Mouse (Mus musculus): ENCODE data around the gene Zfp609. TPM values are rescaled to one million over a fixed set of nuclear protein-coding genes. Genes with fewer than 3 reads are reported as not detected.
"Not testable (repeated sequence)": the region's sequence is repeated elsewhere in the genome, so short reads cannot be mapped to it uniquely, and the experiment has no call there.

Zfp609 gene
- total RNA-seq, 2 experiments from 2014 or later, result 23.2 to 28.0 TPM

- intact Hi-C loops (cut with DNase I), result no loop called here
- DNase-seq (ENCODE audit: low spot score), result no peak
Measured at GRCm38 (mm10) chr9:65741066-65741852, 86.1 kb downstream of the Zfp609 start.

GRCm38 (mm10) chr9:65734931-65735330 lies 92.4 kb downstream of the Zfp609 start:
- DNase-seq (ENCODE audit: low spot score), result no peak
- intact Hi-C loops (cut with DNase I), result no loop called here

GRCm38 (mm10) chr9:65728588-65728987 lies 98.8 kb downstream of the Zfp609 start:
- intact Hi-C loops (cut with DNase I), result no loop called here
- no peak for DNase-seq (ENCODE audit: low spot score)

GRCm38 (mm10) chr9:65727491-65727890 lies 99.9 kb downstream of the Zfp609 start:
- DNase-seq (ENCODE audit: low spot score), result no peak

DNA sequence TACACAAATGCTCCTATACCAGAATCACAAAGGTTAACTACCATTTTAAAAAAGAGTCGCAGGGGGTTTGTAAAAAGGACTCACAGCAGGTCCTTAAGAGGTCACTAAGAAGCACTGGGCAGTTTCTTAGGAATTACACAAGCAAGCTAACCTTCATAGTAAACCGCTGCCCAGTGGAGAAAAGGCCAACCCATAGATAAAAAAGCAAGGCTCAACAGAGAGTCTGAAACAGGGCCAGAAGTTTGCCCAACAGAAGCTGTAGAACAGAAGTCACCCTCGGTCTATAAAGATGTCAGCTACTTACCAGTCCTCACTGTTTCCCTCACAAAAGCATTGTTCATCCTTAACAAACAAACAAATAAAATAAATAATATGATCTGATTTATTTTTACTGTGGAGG lies 100.9 kb downstream of the Zfp609 start:
- intact Hi-C loops (cut with DNase I), result no loop called here
- DNase-seq (ENCODE audit: low spot score), result no peak

More at GRCm38 (mm10) chr9:65727491-65727890, 99.9 kb downstream of the Zfp609 start:
- intact Hi-C loops (cut with DNase I), result no loop called here

GRCm38 (mm10) chr9:65725291-65725622 lies 102.1 kb downstream of the Zfp609 start:
- intact Hi-C loops (cut with DNase I), result no loop called here
- DNase-seq (ENCODE audit: low spot score), result no peak

- no peak for DNase-seq (ENCODE audit: low spot score)
- intact Hi-C loops (cut with DNase I), result no loop called here
Measured at GRCm38 (mm10) chr9:65724471-65725290, 102.7 kb downstream of the Zfp609 start.

- no peak for DNase-seq (ENCODE audit: low spot score)
- intact Hi-C loops (cut with DNase I), result no loop called here
Measured at GRCm38 (mm10) chr9:65721161-65721566, 106.2 kb downstream of the Zfp609 start.

DNA sequence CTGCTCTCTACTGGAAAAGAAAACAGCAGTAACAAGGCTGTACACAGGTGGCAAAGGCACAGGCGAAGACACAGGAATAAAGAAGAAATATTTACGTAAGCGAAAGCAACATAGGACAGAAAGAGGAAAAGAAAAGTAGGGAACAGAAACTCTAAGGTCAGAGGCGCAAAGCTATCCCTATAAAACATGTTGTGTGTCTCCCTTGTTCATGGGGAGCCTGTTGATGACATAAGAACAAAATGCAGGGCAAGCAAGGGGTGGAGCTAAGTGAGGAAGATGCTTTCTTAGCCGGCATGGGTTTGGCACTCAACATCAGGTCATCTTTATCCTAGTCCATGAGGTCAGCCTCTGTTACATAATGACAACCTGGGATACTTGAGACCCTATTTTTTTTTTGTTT lies 109.2 kb downstream of the Zfp609 start:
- DNase-seq (ENCODE audit: low spot score), result no peak
- intact Hi-C loops (cut with DNase I), result no loop called here

- DNase-seq (ENCODE audit: low spot score), result no peak
- intact Hi-C loops (cut with DNase I), result no loop called here
Measured at GRCm38 (mm10) chr9:65703926-65704595, 123.3 kb downstream of the Zfp609 start.

DNA sequence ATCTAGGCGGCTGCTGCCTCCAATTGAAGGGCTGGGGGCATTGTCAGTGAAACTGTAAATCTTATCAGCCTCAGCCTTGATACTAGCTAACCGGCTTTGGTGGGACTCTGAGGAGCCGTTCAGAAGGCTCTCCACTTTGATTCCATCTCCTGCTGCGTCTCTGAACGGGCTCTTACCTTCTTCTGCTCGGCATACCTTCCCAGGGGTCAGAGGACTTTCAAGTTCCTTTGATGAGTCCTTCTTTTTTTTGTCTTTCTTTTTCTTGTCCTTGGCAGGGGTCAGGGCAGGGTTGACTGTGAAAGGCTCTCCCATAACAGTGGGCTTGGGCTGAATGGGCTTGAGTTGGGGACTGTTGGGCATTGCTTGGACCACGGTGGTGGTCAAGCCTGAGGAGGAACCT lies 124.1 kb downstream of the Zfp609 start:
- intact Hi-C loops (cut with DNase I), result no loop called here
- no peak for DNase-seq (ENCODE audit: low spot score)

DNA sequence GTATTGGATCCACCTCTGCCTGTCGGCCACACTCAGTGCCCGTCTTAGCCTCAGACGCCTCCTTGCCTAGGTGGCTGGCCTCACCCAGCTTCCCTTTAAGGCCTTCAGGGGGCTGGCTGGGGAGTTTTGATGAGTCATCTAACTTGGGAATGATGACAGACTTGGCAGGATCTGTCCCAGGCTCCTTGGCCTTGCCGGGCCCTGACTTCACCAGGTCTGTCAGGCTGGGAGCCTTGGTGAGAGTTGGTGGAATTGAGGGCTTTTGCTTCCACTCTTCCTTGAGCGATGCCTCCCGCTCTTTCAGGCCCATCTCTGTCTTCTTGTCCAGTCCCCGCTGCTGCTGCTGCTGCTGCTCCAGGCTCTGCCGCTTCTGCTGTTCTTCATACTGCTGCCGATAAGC lies 125.1 kb downstream of the Zfp609 start:
- no peak for DNase-seq (ENCODE audit: low spot score)
- intact Hi-C loops (cut with DNase I), result no loop called here

DNA sequence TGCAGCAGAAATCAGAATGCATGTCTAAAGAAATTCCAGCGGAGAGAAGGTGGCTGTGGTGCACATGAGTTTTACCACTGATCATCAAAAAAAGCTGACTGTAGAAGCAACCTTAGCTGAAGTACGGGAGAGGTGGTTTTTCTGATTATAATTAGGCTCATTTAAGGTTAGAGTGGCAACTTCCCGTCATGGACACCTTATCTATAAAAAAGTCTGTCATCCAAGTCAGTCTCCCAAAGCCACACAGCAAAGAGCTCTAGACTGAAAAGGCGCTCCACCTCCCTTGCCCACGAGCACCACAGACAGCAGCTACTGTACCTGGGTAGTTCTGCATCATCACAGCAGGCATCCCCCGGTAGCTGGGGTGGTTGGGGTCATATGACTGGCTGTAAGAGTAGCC lies 126.9 kb downstream of the Zfp609 start:
- intact Hi-C loops (cut with DNase I), result no loop called here
- DNase-seq (ENCODE audit: low spot score), result no peak

DNA sequence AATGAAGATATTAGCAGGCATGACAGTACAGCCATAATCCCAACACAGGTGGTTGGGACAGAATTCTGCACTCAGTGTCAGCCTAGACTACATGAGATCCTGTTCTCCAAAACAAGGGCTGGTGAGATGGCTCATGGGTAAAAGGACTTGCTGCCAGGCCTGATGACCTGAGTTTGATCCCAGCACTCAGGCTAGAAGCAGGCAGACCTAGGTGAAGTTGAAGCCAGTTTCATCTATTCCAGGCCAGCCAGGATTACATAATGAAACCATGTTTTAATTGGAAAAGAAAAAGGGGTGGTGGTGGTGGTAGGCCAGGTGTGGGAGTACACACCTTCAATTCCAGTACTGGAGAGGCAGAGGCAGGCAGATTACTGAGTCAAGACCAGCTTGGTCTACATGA lies 129.4 kb downstream of the Zfp609 start:
- intact Hi-C loops (cut with DNase I), result loop anchor here (10.0 kb wide), 1 partner anchor 307 kb away; no protein-coding TSS in a partner anchor

GRCm38 (mm10) chr9:65697356-65697755 lies 130.0 kb downstream of the Zfp609 start:
- DNase-seq (ENCODE audit: low spot score), result no peak
- intact Hi-C loops (cut with DNase I), result loop anchor here (10.0 kb wide), 1 partner anchor 307 kb away; no protein-coding TSS in a partner anchor

More for the DNA sequence above, 129.4 kb downstream of the Zfp609 start:
- no peak for DNase-seq (ENCODE audit: low spot score)

- intact Hi-C loops (cut with DNase I), result loop anchor here (10.0 kb wide), 1 partner anchor 308 kb away; no protein-coding TSS in a partner anchor
- no peak for DNase-seq (ENCODE audit: low spot score)
Measured at GRCm38 (mm10) chr9:65696337-65696736, 131.0 kb downstream of the Zfp609 start.

- peak; percentile 12 for DNase-seq (ENCODE audit: low spot score)
- intact Hi-C loops (cut with DNase I), result loop anchor here (2.0 to 10.0 kb wide), 3 partner anchors 135 to 309 kb away; no protein-coding TSS in a partner anchor
Measured at GRCm38 (mm10) chr9:65695646-65696045, 131.7 kb downstream of the Zfp609 start.

DNA sequence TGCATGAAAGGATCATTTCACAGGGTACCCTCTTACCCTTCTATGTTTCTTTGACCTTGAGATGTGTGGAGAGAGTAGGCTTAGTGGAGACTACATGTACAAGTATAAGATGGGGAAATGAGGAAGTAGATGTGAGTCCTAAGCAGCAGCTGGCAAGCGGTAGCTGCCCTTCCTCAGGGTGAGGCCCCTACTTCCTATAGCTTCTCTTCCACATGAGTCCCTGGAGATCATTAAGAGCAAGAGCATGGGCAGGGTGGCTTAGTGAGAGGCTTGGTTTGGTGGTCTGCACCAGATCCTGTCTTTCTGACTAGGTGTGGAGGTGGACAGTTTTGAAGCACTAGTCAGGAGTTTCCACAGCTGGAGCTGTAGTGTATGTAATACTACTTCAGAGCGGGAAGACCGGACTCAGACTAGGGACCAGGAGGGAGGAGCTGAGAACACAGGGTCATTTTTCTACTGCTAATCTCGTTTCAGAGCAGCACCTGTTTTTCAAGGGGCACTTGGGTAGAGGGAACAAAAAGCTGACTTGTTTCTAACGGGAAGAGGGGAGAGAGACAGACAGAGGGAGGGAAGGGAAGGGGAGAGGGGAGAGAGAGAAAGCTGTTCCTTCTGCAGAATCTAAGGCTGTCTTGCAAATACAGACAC lies 134.3 kb downstream of the Zfp609 start:
- DNase-seq (ENCODE audit: low spot score), result no peak
- intact Hi-C loops (cut with DNase I), result loop anchor here (10.0 kb wide), 1 partner anchor 312 kb away; no protein-coding TSS in a partner anchor

DNA sequence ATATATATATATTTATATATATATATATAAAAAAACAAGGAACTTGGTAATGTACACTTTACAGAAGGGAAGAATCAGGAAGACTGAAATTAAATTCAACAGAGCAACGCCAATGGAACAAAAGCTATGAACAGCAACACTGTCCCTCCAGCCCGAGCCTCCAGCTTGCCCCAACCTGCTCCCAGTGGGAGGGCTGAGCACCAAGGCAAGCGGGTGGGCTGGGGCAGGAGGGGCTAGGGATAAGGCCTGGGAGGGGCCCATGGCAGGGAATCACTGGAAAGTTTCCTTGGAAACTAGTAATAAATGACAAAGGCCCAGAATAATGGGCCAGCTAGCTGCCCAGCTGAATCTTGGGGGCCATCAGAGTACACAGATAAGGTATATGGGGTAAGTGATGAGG lies 134.9 kb downstream of the Zfp609 start:
- DNase-seq (ENCODE audit: low spot score), result no peak
- intact Hi-C loops (cut with DNase I), result loop anchor here (10.0 kb wide), 1 partner anchor 312 kb away; no protein-coding TSS in a partner anchor

GRCm38 (mm10) chr9:65689869-65690268 lies 137.5 kb downstream of the Zfp609 start:
- DNase-seq (ENCODE audit: low spot score), result not testable (repeated sequence)
- intact Hi-C loops (cut with DNase I), result loop anchor here (10.0 kb wide), 1 partner anchor 315 kb away; no protein-coding TSS in a partner anchor

All from heart, postnatal 25 days (tissue).